Mouse (Mus musculus) embryonic facial prominence, embryonic 13.5 days (tissue): ENCODE data around the gene Zfp239. TPM values are rescaled to one million over a fixed set of nuclear protein-coding genes. Genes with fewer than 3 reads are reported as not detected.
"Not testable (repeated sequence)": the region's sequence is repeated elsewhere in the genome, so short reads cannot be mapped to it uniquely, and the experiment has no call there.

Experiments
- ATAC-seq: fragments of 200-750 bp; cut with Nextera tagmentation; 2 replicates; pipeline ENCODE4 v1.8.0; 2017; ENCODE audit warnings: low read depth; ENCODE audit not compliant: insufficient number of reproducible peaks, insufficient read depth, low FRiP score, low TSS enrichment
- H3K27ac ChIP-seq: fragments of 300-500 bp; sonication (generic); 2 replicates; pipeline ENCODE4 v1.5.1; 2015; ENCODE audit warnings: moderate library complexity, mild to moderate bottlenecking, inconsistent platforms
- H3K27me3 ChIP-seq: fragments of 300-500 bp; sonication (generic); 2 replicates; pipeline ENCODE4 v1.6.1; 2015; ENCODE audit warnings: mild to moderate bottlenecking, inconsistent platforms
- H3K36me3 ChIP-seq: fragments of 300-500 bp; sonication (generic); 2 replicates; pipeline ENCODE4 v1.6.1; 2015; ENCODE audit warnings: mild to moderate bottlenecking, inconsistent platforms
- H3K4me1 ChIP-seq: fragments of 300-500 bp; sonication (generic); 2 replicates; pipeline ENCODE4 v1.6.1; 2015; ENCODE audit warnings: inconsistent platforms
- H3K4me2 ChIP-seq: fragments of 300-500 bp; sonication (generic); 2 replicates; pipeline ENCODE4 v1.6.1; 2015; ENCODE audit warnings: moderate library complexity, mild to moderate bottlenecking, inconsistent platforms
- H3K4me3 ChIP-seq: fragments of 300-500 bp; sonication (generic); 2 replicates; pipeline ENCODE4 v1.5.1; 2015; ENCODE audit warnings: mild to moderate bottlenecking, inconsistent platforms
- H3K9ac ChIP-seq: fragments of 300-500 bp; sonication (generic); 2 replicates; pipeline ENCODE4 v1.6.1; 2015; ENCODE audit warnings: mild to moderate bottlenecking, inconsistent platforms
- H3K9me3 ChIP-seq: fragments of 300-500 bp; sonication (generic); 2 replicates; pipeline ENCODE4 v1.6.1; 2016; ENCODE audit warnings: inconsistent platforms
- WGBS: fragments of 180-500 bp; shearing (Covaris S2); methylation state at CpG from one replicate; pipeline ENCODE4 v1.1.7; 2015; ENCODE audit warnings: mixed read lengths; 5-methylcytosine and 5-hydroxymethylcytosine counted together
- polyA plus RNA-seq: library from polyadenylated mRNA; unstranded; fragments of >200 nt; fragmentation: Nextera tagmentation; extraction: Ambion mirVana; gene quantifications from 2 replicates; pipeline ENCODE4 v1.2.1, GENCODE M21; 2015

Zfp239 gene
- 15.5 and 17.1 TPM in 2 replicates for polyA plus RNA-seq

- no peak within 1 kb of the TSS for H3K27ac ChIP-seq
- no peak for ATAC-seq
- H3K36me3 ChIP-seq: no peaks in the 10 kb centered on the region
- no peaks in the 10 kb centered on the region for H3K9me3 ChIP-seq
- H3K4me3 ChIP-seq: peak within 1 kb of the TSS; percentile 62
- H3K4me1 ChIP-seq: peaks cover 8% of the 10 kb centered on the region
- no peaks in the 10 kb centered on the region for H3K27me3 ChIP-seq
- peak within 1 kb of the TSS; percentile 87 for H3K4me2 ChIP-seq
- WGBS: 54% methylated on average over 6 of the region's 6 CpGs
- H3K9ac ChIP-seq: peak within 1 kb of the TSS; percentile 75
These were observed at the start of gene Zfp239 for GRCm38 (mm10) chr6:117861848-117862247. TSS of gene Zfp239 (plus strand) at chr6:117862100.

- ATAC-seq: no peak
- Histone ChIP-seq H3K4me3 (no peak overlapping the region), H3K36me3 (no peaks in the 10 kb centered on the region), H3K9ac (no peak overlapping the region), H3K27me3 (peaks cover 5% of the 10 kb centered on the region; the same call in 1 of the 2 replicates), H3K9me3 (no peaks in the 10 kb centered on the region), H3K27ac (no peak overlapping the region), H3K4me1 (peaks cover 10% of the 10 kb centered on the region), H3K4me2 (no peak overlapping the region)
These were observed 47.2 kb upstream of the Zfp239 start for GRCm38 (mm10) chr6:117814681-117815080.

- Histone ChIP-seq H3K36me3 (no peaks in the 10 kb centered on the region), H3K27ac (no peak overlapping the region), H3K4me3 (no peak overlapping the region), H3K4me1 (peaks cover 9% of the 10 kb centered on the region; the same call in 1 of the 2 replicates), H3K4me2 (no peak overlapping the region), H3K9me3 (no peaks in the 10 kb centered on the region), H3K9ac (no peak overlapping the region), H3K27me3 (peaks cover 5% of the 10 kb centered on the region; the same call in 1 of the 2 replicates)
- ATAC-seq: no peak
- 47% methylated on average over 4 of the region's 5 CpGs for WGBS
These were observed 44.8 kb upstream of the Zfp239 start for GRCm38 (mm10) chr6:117817108-117817541.

- Histone ChIP-seq H3K9ac (no peak overlapping the region), H3K4me2 (no peak overlapping the region), H3K4me1 (peaks cover 9% of the 10 kb centered on the region; the same call in 1 of the 2 replicates), H3K27ac (no peak overlapping the region), H3K36me3 (no peaks in the 10 kb centered on the region), H3K4me3 (no peak overlapping the region), H3K27me3 (peaks cover 19% of the 10 kb centered on the region), H3K9me3 (no peaks in the 10 kb centered on the region)
- WGBS: 68% methylated on average over 14 of the region's 14 CpGs
- ATAC-seq: no peak
These were observed 41.6 kb upstream of the Zfp239 start for GRCm38 (mm10) chr6:117820327-117820726.

GRCm38 (mm10) chr6:117825369-117825768, 36.5 kb upstream of the Zfp239 start:
- peaks cover 39% of the 10 kb centered on the region for H3K27me3 ChIP-seq
- H3K9ac ChIP-seq: no peak overlapping the region
- H3K4me1 ChIP-seq: peaks cover 6% of the 10 kb centered on the region
- no peak overlapping the region for H3K4me2 ChIP-seq
- no peak for ATAC-seq
- no peaks in the 10 kb centered on the region for H3K9me3 ChIP-seq
- no peak overlapping the region for H3K4me3 ChIP-seq
- no peaks in the 10 kb centered on the region for H3K36me3 ChIP-seq
- H3K27ac ChIP-seq: no peak overlapping the region
- 9% methylated on average over 4 of the region's 4 CpGs for WGBS

GRCm38 (mm10) chr6:117828273-117828672, 33.6 kb upstream of the Zfp239 start:
- Histone ChIP-seq H3K27ac (no peak overlapping the region), H3K36me3 (no peaks in the 10 kb centered on the region), H3K4me3 (no peak overlapping the region), H3K9me3 (no peaks in the 10 kb centered on the region), H3K27me3 (peaks cover 31% of the 10 kb centered on the region), H3K4me1 (peaks cover 3% of the 10 kb centered on the region; the same call in 1 of the 2 replicates), H3K9ac (no peak overlapping the region), H3K4me2 (no peak overlapping the region)
- 19% methylated on average over 9 of the region's 9 CpGs for WGBS
- ATAC-seq: no peak

GRCm38 (mm10) chr6:117840686-117841510, 21.0 kb upstream of the Zfp239 start, which contains the start of gene Zfp637:
TSS of gene Zfp637 (plus strand) at chr6:117841180.
- Histone ChIP-seq H3K27me3 (no peaks in the 10 kb centered on the region), H3K36me3 (peaks cover 29% of the 10 kb centered on the region), H3K4me3 (peak within 1 kb of the TSS; percentile 92), H3K27ac (peak within 1 kb of the TSS; percentile 97), H3K9me3 (no peaks in the 10 kb centered on the region), H3K4me2 (peak within 1 kb of the TSS; percentile 79), H3K9ac (peak within 1 kb of the TSS; percentile 100), H3K4me1 (peaks cover 8% of the 10 kb centered on the region)
- under 1% methylated on average over 66 of the region's 66 CpGs for WGBS
- peak; percentile 91 for ATAC-seq

GRCm38 (mm10) chr6:117841511-117841955, 20.4 kb upstream of the Zfp239 start:
- no peaks in the 10 kb centered on the region for H3K27me3 ChIP-seq
- H3K27ac ChIP-seq: peak overlapping the region; percentile 97
- peak overlapping the region; percentile 79 for H3K4me2 ChIP-seq
- peak overlapping the region; percentile 92 for H3K4me3 ChIP-seq
- no peaks in the 10 kb centered on the region for H3K9me3 ChIP-seq
- peaks cover 36% of the 10 kb centered on the region for H3K36me3 ChIP-seq
- peak overlapping the region; percentile 100 for H3K9ac ChIP-seq
- 7% methylated on average over 12 of the region's 12 CpGs for WGBS
- H3K4me1 ChIP-seq: peaks cover 8% of the 10 kb centered on the region
- ATAC-seq: no peak

GRCm38 (mm10) chr6:117844597-117844996, 17.3 kb upstream of the Zfp239 start:
- 93% methylated on average over 9 of the region's 9 CpGs for WGBS
- no peak overlapping the region for H3K27ac ChIP-seq

GRCm38 (mm10) chr6:117846671-117847070, 15.2 kb upstream of the Zfp239 start:
- not testable (repeated sequence) for H3K4me2 ChIP-seq, H3K27ac ChIP-seq, H3K9me3 ChIP-seq, ATAC-seq, H3K27me3 ChIP-seq, H3K9ac ChIP-seq, H3K4me1 ChIP-seq, H3K4me3 ChIP-seq
- peaks cover 66% of the 10 kb centered on the region for H3K36me3 ChIP-seq
- 95% methylated on average over 4 of the region's 4 CpGs for WGBS

More at GRCm38 (mm10) chr6:117844597-117844996, 17.3 kb upstream of the Zfp239 start:
- H3K9ac ChIP-seq: no peak overlapping the region
- H3K27me3 ChIP-seq: no peaks in the 10 kb centered on the region
- no peaks in the 10 kb centered on the region for H3K9me3 ChIP-seq
- H3K4me2 ChIP-seq: no peak overlapping the region
- ATAC-seq: no peak
- H3K4me3 ChIP-seq: no peak overlapping the region
- H3K36me3 ChIP-seq: peaks cover 66% of the 10 kb centered on the region
- peaks cover 8% of the 10 kb centered on the region for H3K4me1 ChIP-seq

- WGBS: 94% methylated on average over 2 of the region's 2 CpGs
- H3K4me1 ChIP-seq: no peaks in the 10 kb centered on the region
- H3K27me3 ChIP-seq: no peaks in the 10 kb centered on the region
- H3K9me3 ChIP-seq: no peaks in the 10 kb centered on the region
- no peak overlapping the region for H3K9ac ChIP-seq
- H3K4me3 ChIP-seq: no peak overlapping the region
- no peak for ATAC-seq
- peaks cover 66% of the 10 kb centered on the region for H3K36me3 ChIP-seq
- H3K4me2 ChIP-seq: no peak overlapping the region
- H3K27ac ChIP-seq: no peak overlapping the region
These were observed 14.1 kb upstream of the Zfp239 start for GRCm38 (mm10) chr6:117847772-117848171.

- H3K36me3 ChIP-seq: peaks cover 60% of the 10 kb centered on the region
- no peak overlapping the region for H3K4me2 ChIP-seq
- WGBS: 91% methylated on average over 5 of the region's 5 CpGs
- no peaks in the 10 kb centered on the region for H3K9me3 ChIP-seq
- no peak for ATAC-seq
- H3K27ac ChIP-seq: no peak overlapping the region
- no peak overlapping the region for H3K9ac ChIP-seq
- no peak overlapping the region for H3K4me3 ChIP-seq
- H3K27me3 ChIP-seq: no peaks in the 10 kb centered on the region
- no peaks in the 10 kb centered on the region for H3K4me1 ChIP-seq
These were observed 13.3 kb upstream of the Zfp239 start for GRCm38 (mm10) chr6:117848577-117848976.
